Mouse (Mus musculus) megakaryocyte-erythroid progenitor cell, adult 5-6 weeks (primary cell): ENCODE results near the gene Rbbp6. TPM values are rescaled to one million over a fixed set of nuclear protein-coding genes. Genes with fewer than 3 reads are reported as not detected.

Experiments
- ATAC-seq: replicated peaks from 2 replicates; pipeline ENCODE4 v1.8.0; 2016; ENCODE audit warnings: mild to moderate bottlenecking, inconsistent platforms; ENCODE audit not compliant: severe bottlenecking, poor library complexity, low FRiP score, low TSS enrichment
- total RNA-seq, 2 experiments: library from RNA; stranded (forward) in 1 of 2; stranded (reverse) in 1 of 2; fragments of 200-1000, 215-1000 nt in 1 of 2; fragments of >200 nt in 1 of 2; fragmentation: Nextera tagmentation in 1 of 2; gene quantifications; 2 replicates each; pipeline ENCODE4 v1.2.3; 2014 to 2017

Rbbp6 gene
- total RNA-seq, 2 experiments from 2014 or later = 95.3 to 143 TPM

DNA sequence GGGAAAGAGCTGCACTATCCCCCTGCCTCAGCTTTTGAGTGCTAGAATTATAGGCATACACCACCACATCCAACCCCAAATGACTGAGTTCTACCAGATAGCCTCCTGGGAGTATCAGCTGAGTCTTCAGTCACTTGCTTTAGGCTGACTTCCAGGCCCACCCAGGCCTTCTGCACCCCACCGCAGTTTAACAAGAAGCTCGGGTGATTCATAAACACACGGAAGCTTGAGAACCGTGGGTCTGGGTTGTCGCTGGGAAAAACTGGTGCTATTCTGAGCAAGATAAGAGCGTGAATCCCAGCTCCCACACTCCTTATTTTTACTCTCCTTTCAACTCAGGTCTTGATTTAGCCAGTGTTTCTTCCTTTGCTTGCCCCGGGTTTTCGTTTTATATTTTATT is 69.8 kb downstream of the Rbbp6 start:
- ATAC-seq = no peak

DNA sequence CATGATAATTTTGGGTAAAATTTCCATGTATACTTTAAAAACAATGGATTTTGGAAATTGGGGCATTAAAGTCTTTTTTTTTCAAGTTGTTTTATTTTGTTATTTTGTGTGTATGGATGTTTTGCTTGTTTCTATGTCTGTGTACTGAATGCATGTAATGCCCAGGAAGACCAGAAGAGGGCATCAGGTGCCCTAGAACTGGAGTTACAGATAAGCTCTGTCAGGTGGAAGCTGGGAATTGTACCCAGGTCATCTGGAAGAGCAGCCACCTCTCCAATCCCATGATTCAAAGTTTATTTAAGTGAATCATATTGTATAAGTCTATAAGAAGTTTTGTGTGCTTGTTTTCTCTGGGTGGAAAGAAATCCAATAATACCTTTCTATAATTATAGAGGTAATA is 73.8 kb downstream of the Rbbp6 start:
- ATAC-seq = no peak

DNA sequence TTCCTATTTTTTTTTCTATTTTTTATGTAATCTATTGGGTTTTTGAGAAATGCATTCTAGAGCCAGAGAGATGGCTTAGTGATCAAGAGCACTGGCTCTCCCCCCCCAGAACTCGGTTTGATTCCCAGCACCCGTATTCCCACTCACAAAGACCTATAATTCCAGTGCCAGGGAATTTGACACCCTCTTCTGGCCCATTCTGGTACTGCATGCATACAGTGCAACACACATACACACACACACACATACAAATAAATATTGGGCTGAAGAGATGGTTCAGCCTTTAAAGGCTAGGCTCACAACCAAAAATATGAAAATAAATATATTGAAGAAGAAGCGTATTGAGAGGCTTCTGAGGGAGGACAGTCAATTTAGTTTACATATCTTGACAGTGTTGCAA is 79.7 kb downstream of the Rbbp6 start:
- no peak for ATAC-seq

DNA sequence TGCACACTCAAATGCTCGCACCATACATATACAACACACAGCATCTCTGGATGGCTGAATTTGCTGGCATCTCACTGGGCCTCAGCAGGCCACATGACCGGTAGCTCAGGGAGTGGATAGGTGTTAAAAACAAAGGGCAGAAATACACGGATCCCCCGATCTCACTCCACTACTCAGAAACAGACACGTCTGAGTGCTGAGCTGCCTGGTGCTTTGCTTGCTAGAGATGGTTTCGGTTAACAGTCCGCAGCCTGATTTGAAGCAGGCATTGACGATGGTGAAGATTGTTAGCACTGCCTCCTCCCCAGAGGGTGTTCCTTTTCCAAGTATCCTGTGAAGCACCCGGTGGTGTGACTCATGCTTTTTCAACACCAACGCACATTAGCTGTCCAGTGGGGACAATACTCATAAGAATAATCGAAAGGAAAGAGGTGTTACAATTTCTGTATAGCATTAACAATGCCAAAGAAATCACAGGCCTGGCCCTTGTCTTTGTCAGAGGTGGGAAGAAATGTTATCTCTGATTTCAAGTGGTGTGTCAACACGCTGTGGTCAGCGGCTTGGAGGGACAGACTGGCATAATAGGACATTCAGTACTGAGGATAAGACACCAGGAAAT is 81.1 kb downstream of the Rbbp6 start:
- ATAC-seq = no peak

Other genes with a start within 250 kb of the Rbbp6 start
- gene Tnrc6a, start 158.2 kb downstream of the Rbbp6 start, total RNA-seq (2014; fragmentation: Nextera tagmentation) = 37.3 and 71.3 TPM in 2 replicates
- gene Tnrc6a, start 158.2 kb downstream of the Rbbp6 start, total RNA-seq (2017) = 49.4 and 59.2 TPM in 2 replicates
- not detected in 2 replicates for gene Slc5a11, start 249.1 kb downstream of the Rbbp6 start, total RNA-seq (2014; fragmentation: Nextera tagmentation)
- not detected in 2 replicates for gene Slc5a11, start 249.1 kb downstream of the Rbbp6 start, total RNA-seq (2017)